Mouse (Mus musculus) forebrain, embryonic 15.5 days (tissue): ENCODE measurements around the gene B3galt2. TPM values are rescaled to one million over a fixed set of nuclear protein-coding genes. Genes with fewer than 3 reads are reported as not detected.
"Not testable (repeated sequence)": the region's sequence is repeated elsewhere in the genome, so short reads cannot be mapped to it uniquely, and the experiment has no call there.

Experiments
- ATAC-seq: fragments of 200-750 bp; cut with Nextera tagmentation; replicated peaks from 2 replicates; pipeline ENCODE4 v1.8.0; 2017; ENCODE audit warnings: mild to moderate bottlenecking, moderate TSS enrichment, moderate library complexity
- H3K27ac ChIP-seq: fragments of 300-500 bp; sonication (generic); replicated peaks from 2 replicates; pipeline ENCODE4 v1.5.1; 2015; ENCODE audit warnings: mild to moderate bottlenecking, inconsistent platforms
- H3K27me3 ChIP-seq: fragments of 300-500 bp; sonication (generic); 2 replicates; pipeline ENCODE4 v1.6.1; 2015; ENCODE audit warnings: inconsistent platforms
- H3K36me3 ChIP-seq: fragments of 300-500 bp; sonication (generic); 2 replicates; pipeline ENCODE4 v1.6.1; 2015; ENCODE audit warnings: mild to moderate bottlenecking, inconsistent platforms
- H3K4me1 ChIP-seq: fragments of 300-500 bp; sonication (generic); 2 replicates; pipeline ENCODE4 v1.6.1; 2015; ENCODE audit warnings: inconsistent platforms
- H3K4me2 ChIP-seq: fragments of 300-500 bp; sonication (generic); replicated peaks from 2 replicates; pipeline ENCODE4 v1.6.1; 2015; ENCODE audit warnings: mild to moderate bottlenecking, inconsistent platforms
- H3K4me3 ChIP-seq: fragments of 300-500 bp; sonication (generic); 2 replicates; pipeline ENCODE4 v1.5.1; 2015; ENCODE audit warnings: mild to moderate bottlenecking, inconsistent platforms
- H3K9ac ChIP-seq: fragments of 300-500 bp; sonication (generic); replicated peaks from 2 replicates; pipeline ENCODE4 v1.6.1; 2015; ENCODE audit warnings: mild to moderate bottlenecking, inconsistent platforms
- H3K9me3 ChIP-seq: fragments of 300-500 bp; sonication (generic); 2 replicates; pipeline ENCODE4 v1.6.1; 2016; ENCODE audit warnings: inconsistent platforms
- WGBS: fragments of 180-500 bp; shearing (Covaris S2); methylation state at CpG from one replicate; pipeline ENCODE4 v1.1.7; 2015; ENCODE audit warnings: mixed read lengths; 5-methylcytosine and 5-hydroxymethylcytosine counted together
- polyA plus RNA-seq: library from polyadenylated mRNA; unstranded; fragments of >200 nt; fragmentation: Nextera tagmentation; extraction: Ambion mirVana; gene quantifications from 2 replicates; pipeline ENCODE4 v1.2.1, GENCODE M21; 2015

Gene B3galt2
- polyA plus RNA-seq, 1 experiment from 2014 or later = 7.6 TPM

DNA sequence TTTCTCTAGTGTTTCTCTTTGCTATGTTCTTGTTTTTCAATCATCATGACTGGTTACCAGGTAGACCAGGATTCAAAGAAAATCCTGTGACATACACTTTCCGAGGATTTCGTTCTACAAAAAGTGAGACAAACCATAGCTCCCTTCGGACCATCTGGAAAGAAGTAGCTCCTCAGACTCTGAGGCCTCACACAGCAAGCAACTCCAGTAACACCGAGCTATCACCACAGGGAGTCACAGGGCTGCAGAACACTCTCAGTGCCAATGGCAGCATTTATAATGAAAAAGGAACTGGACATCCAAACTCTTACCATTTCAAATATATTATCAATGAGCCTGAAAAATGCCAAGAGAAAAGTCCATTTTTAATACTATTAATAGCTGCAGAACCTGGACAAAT is 5.8 kb downstream of the B3galt2 start:
- peaks cover 14% of the 10 kb centered on the region; the same call in 1 of the 2 replicates for H3K36me3 ChIP-seq
- no peaks in the 10 kb centered on the region for H3K9me3 ChIP-seq
- H3K27ac ChIP-seq = no peak overlapping the region
- no peak overlapping the region for H3K9ac ChIP-seq
- no peak for ATAC-seq
- no peak overlapping the region for H3K4me2 ChIP-seq
- no peak overlapping the region for H3K4me3 ChIP-seq
- peaks cover 8% of the 10 kb centered on the region; the same call in 1 of the 2 replicates for H3K4me1 ChIP-seq
- 75% methylated on average over 4 of the region's 4 CpGs for WGBS
- H3K27me3 ChIP-seq = no peaks in the 10 kb centered on the region

DNA sequence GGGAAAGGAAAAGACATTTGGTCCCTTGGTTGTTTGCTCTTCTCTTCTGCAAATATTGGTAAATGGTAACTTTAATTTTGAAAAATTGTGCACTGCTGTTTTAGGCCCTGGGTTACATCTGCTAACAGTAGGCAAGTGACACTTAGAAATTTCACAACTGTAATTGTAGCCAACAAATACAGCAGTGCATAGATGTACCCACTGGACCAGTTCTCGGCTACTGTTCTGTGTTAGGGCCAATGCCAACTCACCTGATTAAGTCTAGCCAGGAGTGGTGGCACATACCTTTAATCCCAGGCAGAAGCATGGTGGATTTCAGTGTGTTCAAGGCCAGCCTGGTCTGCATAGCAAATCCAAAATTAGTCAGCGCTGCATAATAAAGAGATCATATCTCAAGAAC is 9.9 kb downstream of the B3galt2 start:
- no peak overlapping the region for H3K27ac ChIP-seq
- ATAC-seq = no peak
- H3K36me3 ChIP-seq = peaks cover 14% of the 10 kb centered on the region; the same call in 1 of the 2 replicates
- no peak overlapping the region for H3K9ac ChIP-seq
- no peak overlapping the region for H3K4me2 ChIP-seq
- 95% methylated on average over 2 of the region's 2 CpGs for WGBS
- H3K4me1 ChIP-seq = peaks cover 7% of the 10 kb centered on the region; the same call in 1 of the 2 replicates
- H3K4me3 ChIP-seq = no peak overlapping the region
- H3K9me3 ChIP-seq = no peaks in the 10 kb centered on the region
- H3K27me3 ChIP-seq = no peaks in the 10 kb centered on the region

DNA sequence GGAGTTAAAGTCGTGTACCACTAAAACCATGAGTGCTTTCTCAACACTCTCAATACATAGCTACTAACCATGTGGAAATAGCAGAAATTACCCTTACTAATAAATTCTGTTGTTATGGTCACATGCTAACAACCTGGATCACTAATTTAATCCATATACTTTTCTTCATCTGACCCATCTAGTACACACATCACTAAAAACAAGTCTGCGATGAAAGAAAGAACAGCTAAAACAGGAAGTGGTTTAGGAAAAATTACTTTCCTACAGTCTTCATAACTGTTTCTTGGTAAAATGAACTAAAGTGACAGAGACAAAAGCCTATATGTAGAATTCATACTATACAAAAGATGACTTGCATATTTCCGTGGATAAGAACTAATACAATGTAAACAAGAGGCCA is 13.2 kb downstream of the B3galt2 start:
- WGBS = 91% methylated on average over 3 of the region's 3 CpGs

DNA sequence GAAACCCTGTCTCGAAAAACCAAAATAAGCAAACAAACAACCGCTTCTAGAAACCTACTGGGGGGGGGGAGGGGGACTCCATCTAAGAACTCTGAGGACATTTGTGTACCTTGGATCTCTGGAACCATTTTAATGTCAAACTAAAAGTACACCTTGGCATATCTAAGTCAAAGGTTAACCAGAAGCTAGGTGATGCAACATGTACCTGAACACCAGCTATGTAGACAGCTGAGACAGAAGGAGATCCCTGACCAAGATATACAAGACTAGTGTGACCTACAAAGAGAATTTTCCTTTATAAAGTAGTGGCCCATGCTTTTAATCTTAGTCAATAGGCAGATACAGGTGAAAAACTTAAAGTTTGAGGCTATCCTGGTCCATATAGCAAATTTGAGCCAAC is 22.7 kb downstream of the B3galt2 start:
- H3K4me3 ChIP-seq = no peak overlapping the region
- ATAC-seq = no peak
- 98% methylated on average over 2 of the region's 2 CpGs for WGBS

More for the DNA sequence above, 13.2 kb downstream of the B3galt2 start:
- no peak overlapping the region for H3K4me2 ChIP-seq
- H3K27me3 ChIP-seq = no peaks in the 10 kb centered on the region
- H3K9me3 ChIP-seq = no peaks in the 10 kb centered on the region
- ATAC-seq = no peak
- H3K36me3 ChIP-seq = peaks cover 8% of the 10 kb centered on the region; the same call in 1 of the 2 replicates
- no peaks in the 10 kb centered on the region for H3K4me1 ChIP-seq
- no peak overlapping the region for H3K27ac ChIP-seq
- H3K4me3 ChIP-seq = no peak overlapping the region
- no peak overlapping the region for H3K9ac ChIP-seq

DNA sequence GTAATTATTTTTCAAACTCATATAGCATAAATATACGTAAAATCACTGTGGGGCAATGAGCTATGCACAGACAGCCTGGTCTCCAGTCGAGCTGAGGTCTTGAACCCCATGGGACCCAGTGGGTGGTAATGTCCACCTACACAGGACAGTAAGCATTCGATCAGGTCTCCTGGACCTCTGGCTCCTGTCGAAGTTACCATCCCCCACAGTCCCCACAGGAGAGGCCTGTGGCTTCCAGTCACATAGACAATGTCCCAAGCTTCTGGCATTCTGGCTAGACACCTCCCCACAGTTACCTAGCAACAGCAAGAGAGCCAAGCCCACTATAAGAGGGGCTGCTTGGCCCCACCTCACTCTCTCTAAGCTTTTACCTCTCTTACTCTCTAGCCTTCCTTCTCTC is 24.3 kb downstream of the B3galt2 start:
- H3K36me3 ChIP-seq = peaks cover 21% of the 10 kb centered on the region
- H3K4me2 ChIP-seq, H3K4me3 ChIP-seq, H3K27ac ChIP-seq, H3K27me3 ChIP-seq, ATAC-seq, H3K9me3 ChIP-seq, H3K9ac ChIP-seq, H3K4me1 ChIP-seq: not testable (repeated sequence)
- 91% methylated on average over 4 of the region's 4 CpGs for WGBS

More for the DNA sequence above, 22.7 kb downstream of the B3galt2 start:
- Histone ChIP-seq H3K4me1 (no peaks in the 10 kb centered on the region), H3K4me2 (no peak overlapping the region), H3K9ac (no peak overlapping the region), H3K27ac (no peak overlapping the region), H3K36me3 (peaks cover 13% of the 10 kb centered on the region; the same call in 1 of the 2 replicates), H3K9me3 (no peaks in the 10 kb centered on the region), H3K27me3 (no peaks in the 10 kb centered on the region)

DNA sequence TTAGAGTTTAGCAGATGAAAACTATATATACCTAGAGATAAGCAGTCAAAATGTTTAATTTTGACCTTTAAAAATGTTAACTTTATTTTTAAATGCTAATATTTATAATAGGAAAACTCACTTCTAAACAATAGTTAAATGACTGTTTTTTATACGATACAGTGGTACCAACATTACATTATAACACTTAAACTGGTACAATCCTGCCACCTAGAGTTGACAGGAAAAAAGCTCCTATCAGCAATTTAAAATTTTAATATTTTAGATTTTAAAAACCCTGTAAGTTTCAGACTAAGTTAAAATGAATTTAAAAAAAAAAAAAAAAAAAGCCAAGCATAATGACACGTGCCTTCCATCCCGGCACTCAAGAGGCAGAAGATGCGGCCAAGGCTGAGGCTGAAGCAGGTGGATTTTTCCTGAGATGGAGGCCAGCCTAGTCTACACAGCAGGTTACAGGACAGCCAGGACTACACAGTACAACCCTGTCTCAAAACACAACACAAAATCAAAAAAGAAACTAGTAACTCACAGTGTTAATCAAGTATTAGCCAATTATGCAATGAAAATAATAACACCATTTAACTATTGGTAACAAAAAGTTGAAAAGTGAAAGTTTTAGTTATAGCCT is 35.4 kb downstream of the B3galt2 start:
- Histone ChIP-seq H3K9me3 (no peaks in the 10 kb centered on the region), H3K9ac (no peak overlapping the region), H3K4me2 (no peak overlapping the region), H3K36me3 (peaks cover 16% of the 10 kb centered on the region), H3K4me1 (no peaks in the 10 kb centered on the region), H3K4me3 (no peak overlapping the region), H3K27me3 (no peaks in the 10 kb centered on the region), H3K27ac (no peak overlapping the region)
- ATAC-seq = peak; percentile 60; the same call in 1 of the 2 replicates
- WGBS = 87% methylated on average over 4 of the region's 4 CpGs

DNA sequence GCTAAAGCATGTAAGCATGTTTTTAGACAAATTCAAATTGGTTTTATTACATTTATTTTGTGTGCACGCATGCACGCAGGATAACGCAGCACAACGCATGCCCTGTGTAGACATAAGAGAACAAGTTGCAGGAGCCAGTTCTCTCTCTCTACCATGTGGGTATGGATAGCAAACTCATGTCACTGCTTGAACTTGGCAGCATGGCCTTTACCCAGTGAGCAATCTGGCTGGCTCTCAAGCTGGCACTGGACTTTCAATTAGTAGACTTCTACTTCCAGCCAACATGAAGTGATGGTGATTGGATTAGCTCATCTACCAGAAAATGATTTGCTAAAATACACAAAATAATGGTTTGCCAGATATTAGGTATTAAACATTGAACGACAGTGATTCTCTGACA is 40.6 kb downstream of the B3galt2 start:
- peaks cover 33% of the 10 kb centered on the region for H3K36me3 ChIP-seq
- H3K4me3 ChIP-seq = no peak overlapping the region
- no peaks in the 10 kb centered on the region for H3K9me3 ChIP-seq
- 90% methylated on average over 5 of the region's 5 CpGs for WGBS
- H3K9ac ChIP-seq = no peak overlapping the region
- H3K27ac ChIP-seq = no peak overlapping the region
- no peak for ATAC-seq
- H3K27me3 ChIP-seq = no peaks in the 10 kb centered on the region
- no peak overlapping the region for H3K4me2 ChIP-seq
- no peaks in the 10 kb centered on the region for H3K4me1 ChIP-seq

DNA sequence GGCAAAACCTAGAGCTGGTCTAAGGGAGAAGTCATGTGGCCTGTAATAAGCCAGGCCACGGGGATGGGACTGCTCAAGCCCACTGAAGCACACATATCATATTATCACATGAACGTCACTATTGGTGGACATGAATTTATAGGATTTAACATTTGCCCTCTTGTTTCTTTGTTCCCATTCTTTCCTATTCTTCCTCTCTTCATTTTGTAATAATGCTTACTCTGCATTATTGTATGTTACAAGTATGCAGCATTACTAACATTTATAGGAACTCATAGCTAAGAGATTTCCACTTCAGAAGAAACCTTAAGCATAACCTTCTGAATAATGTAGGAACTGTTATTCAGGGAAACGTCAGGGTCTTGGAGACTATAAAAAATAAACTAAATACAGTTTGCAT is 44.4 kb downstream of the B3galt2 start:
- Histone ChIP-seq H3K9me3 (no peaks in the 10 kb centered on the region), H3K4me1 (no peaks in the 10 kb centered on the region), H3K4me3 (no peak overlapping the region), H3K27me3 (no peaks in the 10 kb centered on the region), H3K36me3 (peaks cover 47% of the 10 kb centered on the region), H3K4me2 (no peak overlapping the region), H3K27ac (no peak overlapping the region), H3K9ac (no peak overlapping the region)
- ATAC-seq = no peak
- 88% methylated on average over 3 of the region's 3 CpGs for WGBS

DNA sequence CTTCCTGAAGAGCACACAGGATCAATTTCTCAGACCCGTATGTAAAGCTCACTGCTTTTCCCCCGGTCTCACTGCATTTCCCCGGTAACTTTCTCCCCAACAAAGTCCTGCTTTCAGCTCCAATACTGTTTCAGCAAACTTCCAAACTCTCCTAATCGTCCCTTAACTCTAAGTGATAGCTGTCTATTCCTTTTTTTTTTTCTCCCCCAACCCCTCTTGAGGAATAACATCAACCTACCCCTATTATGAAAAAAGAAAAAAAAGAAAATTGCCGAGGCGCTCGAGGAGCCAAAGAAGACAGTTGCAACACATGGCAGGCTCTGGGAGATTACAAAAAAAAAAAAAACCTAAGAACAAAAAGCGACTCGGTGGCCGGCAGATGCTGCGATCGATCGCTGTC is 61.3 kb downstream of the B3galt2 start:
- no peaks in the 10 kb centered on the region for H3K9me3 ChIP-seq
- H3K4me1 ChIP-seq = peaks cover 20% of the 10 kb centered on the region
- H3K27ac ChIP-seq = 0 out of 2 replicates have a peak overlapping the region, but pooled peaks have one; percentile 95
- no peak for ATAC-seq
- peak overlapping the region; percentile 82 for H3K9ac ChIP-seq
- peak overlapping the region; percentile 96 for H3K4me3 ChIP-seq
- no peaks in the 10 kb centered on the region for H3K27me3 ChIP-seq
- H3K4me2 ChIP-seq = peak overlapping the region; percentile 77
- 0% methylated on average over 13 of the region's 13 CpGs for WGBS
- H3K36me3 ChIP-seq = peaks cover 7% of the 10 kb centered on the region

DNA sequence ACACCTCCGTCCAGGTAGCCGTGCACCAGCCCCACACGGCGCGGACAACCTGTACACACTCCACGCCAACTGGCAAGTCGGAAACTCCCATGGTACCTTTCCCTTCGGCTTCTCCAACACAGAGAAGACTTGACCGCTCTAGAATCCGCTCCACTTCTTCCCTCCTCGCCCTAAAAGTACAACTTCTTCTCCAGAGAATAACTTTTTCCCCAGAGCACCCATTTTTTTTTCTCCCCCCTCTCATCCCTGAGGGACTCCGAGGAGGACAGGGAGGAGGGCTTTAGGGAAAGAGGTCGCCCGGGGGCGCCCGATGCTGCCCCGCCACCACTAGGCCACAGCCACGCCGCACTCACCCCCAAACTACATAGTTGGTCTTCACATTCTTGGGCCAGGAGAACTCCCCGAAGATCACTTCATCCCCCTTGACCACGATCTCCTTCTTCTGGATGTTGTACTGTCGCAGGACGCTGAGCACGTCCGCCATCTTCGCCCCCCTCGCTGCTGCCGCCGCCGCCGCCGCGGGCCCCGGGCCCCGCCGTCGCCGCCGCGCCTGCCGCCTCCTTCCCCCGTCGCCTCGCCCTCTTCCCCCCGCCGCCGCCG is 61.8 kb downstream of the B3galt2 start:
- under 1% methylated on average over 38 of the region's 48 CpGs for WGBS
- peak overlapping the region; percentile 96 for H3K4me3 ChIP-seq
- H3K4me1 ChIP-seq = peaks cover 20% of the 10 kb centered on the region

DNA sequence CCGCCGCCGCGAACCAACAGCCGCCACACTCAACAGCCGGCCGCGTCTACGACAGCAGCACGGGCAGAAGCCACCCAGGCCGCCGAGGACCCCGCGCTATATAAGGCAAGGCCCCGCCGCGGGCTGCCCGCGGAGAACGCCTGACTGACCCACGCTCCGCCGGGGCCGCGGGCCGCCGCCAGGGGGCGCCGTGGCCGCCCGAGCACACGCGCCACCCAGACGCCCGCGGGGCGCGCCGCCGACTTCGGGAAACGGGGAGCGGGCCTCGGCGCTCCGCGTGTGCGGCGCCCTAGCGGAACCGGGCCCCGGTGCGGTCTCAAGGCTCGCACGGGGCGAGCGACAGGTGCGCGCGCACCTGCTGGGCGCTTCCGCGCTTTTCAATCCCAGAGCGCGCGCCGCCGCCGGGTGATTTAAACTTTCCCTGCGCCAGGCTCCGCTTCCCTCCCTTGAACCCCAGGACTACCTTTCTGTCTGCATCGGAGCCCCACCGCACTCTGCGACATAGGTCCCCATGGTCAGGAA is 62.3 kb downstream of the B3galt2 start, which contains the start of gene Cdc73:
Gene Cdc73, minus strand, starts transcription at position 153 of the 522 bp plus-strand sequence.
- Histone ChIP-seq H3K4me3 (peak within 1 kb of the TSS; percentile 96), H3K36me3 (peaks cover 3% of the 10 kb centered on the region; the same call in 1 of the 2 replicates), H3K9me3 (no peaks in the 10 kb centered on the region), H3K4me2 (peak within 1 kb of the TSS; percentile 77), H3K4me1 (peaks cover 20% of the 10 kb centered on the region), H3K27ac (peak within 1 kb of the TSS; percentile 95), H3K9ac (peak within 1 kb of the TSS; percentile 82), H3K27me3 (no peaks in the 10 kb centered on the region)
- WGBS = under 1% methylated on average over 72 of the region's 74 CpGs
- ATAC-seq = peak; percentile 99

More for the DNA sequence above, 61.8 kb downstream of the B3galt2 start:
- H3K36me3 ChIP-seq = peaks cover 3% of the 10 kb centered on the region; the same call in 1 of the 2 replicates
- ATAC-seq = peak; percentile 79
- H3K27me3 ChIP-seq = no peaks in the 10 kb centered on the region
- peak overlapping the region; percentile 77 for H3K4me2 ChIP-seq
- peak overlapping the region; percentile 82 for H3K9ac ChIP-seq
- peak overlapping the region; percentile 95 for H3K27ac ChIP-seq
- H3K9me3 ChIP-seq = no peaks in the 10 kb centered on the region
